Mouse (Mus musculus): Measurements from ENCODE around the gene Kank4. TPM values are rescaled to one million over a fixed set of nuclear protein-coding genes. Genes with fewer than 3 reads are reported as not detected.

Gene Kank4
- polyA plus RNA-seq, 1 experiment from 2014 or later, result 0.19 TPM

DNA sequence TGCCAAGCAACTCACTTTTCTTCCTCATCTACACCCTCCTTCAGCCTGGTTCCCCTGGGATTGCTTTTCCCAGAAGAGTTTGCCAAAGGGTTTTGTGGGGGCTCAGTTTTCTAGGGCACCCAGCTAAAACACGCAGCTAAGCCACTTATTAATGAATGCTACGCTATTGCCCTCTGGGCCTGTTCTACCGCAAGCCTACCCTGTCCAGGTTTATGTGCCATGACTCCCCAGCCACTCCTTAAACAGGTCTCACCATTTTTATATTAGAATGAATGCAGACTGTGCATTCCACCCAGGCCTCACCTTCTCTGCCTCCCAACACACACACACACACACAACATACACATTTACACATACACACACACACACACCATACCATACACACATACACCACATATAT lies 5.7 kb upstream of the Kank4 start:
- peaks cover 20% of the 10 kb centered on the region for H3K27me3 ChIP-seq
- whole genome bisulfite sequencing, result 89% methylated on average over 3 of the region's 3 CpGs
- H3K4me3 ChIP-seq, result no peak overlapping the region
- no peak overlapping the region for H3K27ac ChIP-seq
- no peak overlapping the region for H3K4me2 ChIP-seq
- no peak overlapping the region for H3K9ac ChIP-seq
- no peak for ATAC-seq
- peaks cover 2% of the 10 kb centered on the region; the same call in 1 of the 2 replicates for H3K4me1 ChIP-seq
- H3K36me3 ChIP-seq (ENCODE audit: poor library complexity, severe bottlenecking), result no peaks in the 10 kb centered on the region
- no peaks in the 10 kb centered on the region for H3K9me3 ChIP-seq (replicated peaks)

DNA sequence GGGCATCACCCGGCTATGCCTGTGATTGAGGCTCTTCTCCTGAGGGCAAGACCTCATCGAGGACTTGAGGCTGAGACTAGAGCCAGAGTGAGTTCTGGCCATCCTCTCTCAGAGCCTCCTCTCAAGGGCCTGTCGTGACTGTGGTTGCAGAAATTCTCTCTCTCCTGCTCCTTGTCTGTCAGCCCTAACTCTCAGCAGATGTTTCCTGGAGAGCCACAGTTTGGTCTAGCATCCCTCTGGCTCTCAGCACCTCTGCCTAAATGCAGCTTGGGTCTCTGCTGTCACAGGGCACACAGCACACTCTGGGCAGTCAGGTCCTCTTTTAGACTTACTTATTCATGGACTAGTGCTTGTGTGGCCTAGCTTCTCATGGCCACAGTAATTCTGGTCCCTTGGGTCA lies 5.1 kb upstream of the Kank4 start:
- no peak overlapping the region for H3K4me2 ChIP-seq
- ATAC-seq, result no peak
- H3K27ac ChIP-seq, result no peak overlapping the region
- H3K27me3 ChIP-seq, result peaks cover 25% of the 10 kb centered on the region
- no peaks in the 10 kb centered on the region for H3K9me3 ChIP-seq (replicated peaks)
- no peak overlapping the region for H3K9ac ChIP-seq
- H3K4me3 ChIP-seq, result no peak overlapping the region
- WGBS, result 76% methylated on average over 3 of the region's 3 CpGs
- no peaks in the 10 kb centered on the region for H3K36me3 ChIP-seq (ENCODE audit: poor library complexity, severe bottlenecking)
- peaks cover 6% of the 10 kb centered on the region; the same call in 1 of the 2 replicates for H3K4me1 ChIP-seq

DNA sequence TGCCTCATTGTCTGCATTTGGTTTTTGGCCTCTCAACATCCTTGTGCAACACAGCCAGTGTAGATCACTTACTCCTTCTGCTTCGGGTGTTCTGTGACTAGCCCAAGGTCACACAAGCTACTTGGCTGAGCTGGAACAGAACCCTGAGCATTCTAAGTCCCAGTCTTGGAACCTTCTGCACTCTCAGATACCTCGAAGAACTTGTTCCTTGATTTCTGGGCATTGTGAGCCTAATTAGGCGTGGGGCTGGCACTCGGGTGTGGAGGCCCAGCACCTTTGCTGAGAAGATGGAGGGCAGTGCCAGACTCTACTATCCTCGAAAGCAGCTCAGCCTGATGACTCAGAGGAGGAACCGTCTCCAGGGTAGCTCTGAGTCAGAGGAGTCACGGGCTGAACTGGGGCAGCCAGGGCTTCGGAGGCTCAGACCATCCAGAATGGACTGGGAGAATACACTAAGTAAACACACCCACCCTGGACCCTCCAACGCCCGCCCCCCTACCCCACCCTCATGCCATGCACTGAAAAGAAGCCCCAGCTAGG lies 1.9 kb upstream of the Kank4 start:
- H3K27me3 ChIP-seq, result peaks cover 55% of the 10 kb centered on the region
- H3K4me2 ChIP-seq, result no peak overlapping the region
- H3K9me3 ChIP-seq (replicated peaks), result no peaks in the 10 kb centered on the region
- H3K27ac ChIP-seq, result no peak overlapping the region
- H3K9ac ChIP-seq, result no peak overlapping the region
- WGBS, result 83% methylated on average over 10 of the region's 10 CpGs
- H3K36me3 ChIP-seq (ENCODE audit: poor library complexity, severe bottlenecking), result no peaks in the 10 kb centered on the region
- H3K4me3 ChIP-seq, result no peak overlapping the region
- no peak for ATAC-seq
- peaks cover 14% of the 10 kb centered on the region; the same call in 1 of the 2 replicates for H3K4me1 ChIP-seq

DNA sequence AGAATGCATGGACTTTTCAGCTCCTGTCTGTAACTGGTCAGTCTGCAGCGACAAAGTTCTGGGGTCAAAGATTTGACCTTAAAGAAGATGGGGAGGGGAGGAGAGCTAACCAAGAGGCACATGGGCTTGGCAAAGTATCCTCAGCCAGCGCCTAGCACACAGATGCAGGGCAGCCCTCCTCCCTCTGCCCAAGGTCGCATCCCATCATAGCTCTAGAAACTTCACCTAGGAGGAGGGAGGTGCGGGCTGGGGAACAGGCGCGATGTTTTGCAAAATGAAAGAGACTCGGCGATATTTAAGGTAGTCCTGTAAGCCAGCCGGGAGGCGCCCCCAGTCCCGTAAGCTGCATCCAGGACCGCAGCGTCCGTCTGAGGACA lies 542 bp downstream of the Kank4 start:
- Histone ChIP-seq H3K9me3 (replicated peaks) (no peaks in the 10 kb centered on the region), H3K9ac (peak overlapping the region; percentile 68), H3K36me3 (ENCODE audit: poor library complexity, severe bottlenecking) (no peaks in the 10 kb centered on the region), H3K27ac (no peak overlapping the region), H3K4me3 (peak overlapping the region; percentile 69), H3K27me3 (peaks cover 55% of the 10 kb centered on the region), H3K4me1 (peaks cover 14% of the 10 kb centered on the region; the same call in 1 of the 2 replicates), H3K4me2 (peak overlapping the region; percentile 94)
- ATAC-seq, result peak; percentile 28
- 1% methylated on average over 14 of the region's 14 CpGs for WGBS

DNA sequence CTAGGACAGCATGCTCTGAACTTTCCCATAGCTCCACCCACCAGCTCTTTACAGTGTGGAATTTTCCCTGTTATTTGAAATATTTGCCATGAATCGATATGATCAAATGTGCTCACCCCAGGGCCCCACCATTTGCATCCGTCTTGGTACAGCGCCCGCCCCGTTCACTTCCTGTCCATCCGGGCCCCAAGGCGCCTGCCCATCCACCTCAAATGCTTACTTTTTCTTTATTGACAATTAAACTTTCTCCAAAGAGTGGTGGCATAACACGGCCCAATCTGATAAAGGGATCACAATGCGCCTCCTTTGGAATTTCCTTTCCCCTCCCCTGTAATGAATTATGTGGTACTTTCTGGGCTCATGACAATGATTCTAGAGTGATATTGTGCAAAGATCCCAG lies 11.0 kb downstream of the Kank4 start:
- Histone ChIP-seq H3K4me1 (no peaks in the 10 kb centered on the region), H3K36me3 (ENCODE audit: poor library complexity, severe bottlenecking) (no peaks in the 10 kb centered on the region), H3K4me2 (no peak overlapping the region), H3K27ac (no peak overlapping the region), H3K4me3 (no peak overlapping the region), H3K9me3 (replicated peaks) (no peaks in the 10 kb centered on the region), H3K27me3 (no peaks in the 10 kb centered on the region), H3K9ac (no peak overlapping the region)
- no peak for ATAC-seq
- WGBS, result 91% methylated on average over 9 of the region's 9 CpGs

DNA sequence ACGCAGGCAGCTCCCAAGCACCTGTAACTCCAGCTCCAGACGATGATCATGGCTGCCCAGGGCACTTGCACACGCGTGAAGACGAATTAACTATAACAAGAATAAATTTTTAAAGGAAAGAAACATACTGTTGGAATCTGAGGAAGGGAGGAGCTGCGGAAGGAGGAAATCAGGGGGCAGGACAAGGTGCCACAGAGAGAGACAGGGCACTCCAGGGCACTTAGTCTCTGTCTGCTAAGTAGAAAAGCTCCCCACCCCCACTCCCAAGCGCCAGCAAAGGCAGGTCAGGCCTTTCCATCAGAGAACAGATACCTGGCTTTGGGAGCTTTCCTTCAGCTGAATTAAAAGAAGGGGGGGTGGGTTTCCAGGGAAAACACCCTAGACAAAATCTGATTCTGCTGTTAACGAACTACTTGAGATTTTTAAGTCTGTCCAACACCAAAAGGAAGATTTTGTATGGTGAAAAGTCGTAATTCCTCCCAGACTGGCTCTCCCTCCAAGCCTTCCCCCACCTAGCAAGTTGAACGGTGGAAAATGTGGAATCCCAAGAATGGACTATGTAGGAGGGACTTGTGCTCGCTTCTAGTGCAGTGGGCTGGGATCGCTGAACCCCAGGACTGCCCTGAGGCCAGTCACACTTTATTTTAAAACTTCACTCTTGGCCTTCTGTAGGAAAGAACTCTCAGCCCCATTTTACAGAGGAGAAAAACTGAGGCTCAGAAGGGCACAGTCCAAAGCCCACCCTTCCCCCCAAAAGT lies 11.9 kb downstream of the Kank4 start:
- Histone ChIP-seq H3K4me2 (no peak overlapping the region), H3K36me3 (ENCODE audit: poor library complexity, severe bottlenecking) (no peaks in the 10 kb centered on the region), H3K27ac (no peak overlapping the region), H3K27me3 (no peaks in the 10 kb centered on the region), H3K4me1 (peaks cover 8% of the 10 kb centered on the region), H3K9me3 (replicated peaks) (no peaks in the 10 kb centered on the region), H3K9ac (no peak overlapping the region), H3K4me3 (no peak overlapping the region)
- WGBS, result 68% methylated on average over 12 of the region's 12 CpGs
- ATAC-seq, result no peak

DNA sequence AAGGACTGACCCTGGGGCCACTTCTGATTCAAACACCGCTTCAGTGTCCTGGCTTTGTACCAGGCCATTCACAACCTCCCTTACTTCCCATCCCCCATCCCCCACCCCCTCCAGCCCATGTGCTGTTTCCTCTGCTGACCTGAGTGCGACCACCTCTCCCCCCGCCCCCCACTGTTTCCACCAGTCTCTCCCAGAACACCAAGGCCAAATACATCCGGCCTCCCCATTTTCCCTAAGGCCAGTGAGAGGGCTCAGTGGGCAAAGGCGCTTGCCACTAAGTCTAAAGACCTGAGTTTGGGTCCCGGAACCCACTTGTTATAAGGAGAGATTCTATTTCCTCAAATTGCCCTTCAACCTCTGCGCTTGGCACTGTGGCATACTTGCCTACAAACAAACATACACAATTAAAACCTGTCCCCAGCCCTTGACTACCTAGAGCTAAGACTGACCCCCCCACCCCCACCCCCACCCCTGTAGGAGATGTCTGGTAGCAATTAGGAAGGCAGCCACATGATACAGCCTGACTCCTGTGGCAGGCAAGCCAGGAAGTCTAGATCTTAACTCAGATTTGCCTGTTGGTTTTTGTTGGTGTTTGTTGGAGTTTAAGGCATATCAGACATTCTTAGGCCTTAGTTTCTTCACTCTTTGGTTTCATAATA lies 12.7 kb downstream of the Kank4 start:
- no peak overlapping the region for H3K4me3 ChIP-seq
- H3K4me2 ChIP-seq, result no peak overlapping the region
- no peaks in the 10 kb centered on the region for H3K9me3 ChIP-seq (replicated peaks)
- WGBS, result 77% methylated on average over 7 of the region's 7 CpGs
- no peak overlapping the region for H3K27ac ChIP-seq
- H3K27me3 ChIP-seq, result no peaks in the 10 kb centered on the region
- H3K36me3 ChIP-seq (ENCODE audit: poor library complexity, severe bottlenecking), result no peaks in the 10 kb centered on the region
- H3K4me1 ChIP-seq, result peaks cover 9% of the 10 kb centered on the region
- H3K9ac ChIP-seq, result no peak overlapping the region
- no peak for ATAC-seq

DNA sequence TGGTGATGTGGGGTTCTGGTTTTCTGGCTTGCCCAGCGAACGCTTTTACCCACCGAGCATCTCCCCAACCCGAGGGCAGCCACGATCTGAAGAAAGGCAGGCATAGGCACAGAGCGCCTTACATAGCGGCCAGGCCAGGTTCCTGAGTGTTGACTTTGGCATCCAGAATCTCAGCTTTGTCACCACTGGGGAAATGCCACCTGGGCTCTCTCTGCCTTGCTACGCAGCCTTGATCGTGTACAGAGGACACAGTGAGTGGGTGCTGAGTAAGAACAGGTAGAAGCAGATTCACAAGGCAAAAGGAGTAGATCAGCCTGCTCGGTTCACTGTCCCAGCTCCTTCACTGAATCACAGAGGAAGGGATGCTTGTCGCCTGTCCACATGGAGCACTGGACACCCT lies 15.6 kb downstream of the Kank4 start:
- 94% methylated on average over 11 of the region's 11 CpGs for WGBS
- no peak overlapping the region for H3K9ac ChIP-seq

DNA sequence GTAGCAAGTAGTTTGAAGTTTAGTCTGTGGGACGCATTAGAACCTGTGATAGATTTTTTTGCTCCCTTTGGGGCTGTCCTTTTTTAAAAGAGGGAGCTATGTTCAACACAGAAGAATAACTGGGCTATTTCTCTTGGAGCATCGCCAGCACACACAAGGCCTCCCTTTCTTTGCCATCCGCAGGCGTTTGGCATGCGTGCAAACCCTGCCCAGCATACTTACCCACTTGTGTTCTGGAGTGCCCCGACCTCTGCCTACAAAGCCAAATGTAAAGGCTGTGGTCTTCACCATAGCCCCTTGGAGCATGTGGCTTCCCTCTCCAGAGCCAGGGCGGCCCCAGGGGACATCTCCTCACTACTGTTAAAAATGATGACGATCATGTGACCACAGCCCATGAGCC lies 16.5 kb downstream of the Kank4 start:
- ATAC-seq, result no peak
- no peaks in the 10 kb centered on the region for H3K9me3 ChIP-seq (replicated peaks)
- H3K27me3 ChIP-seq, result no peaks in the 10 kb centered on the region
- no peak overlapping the region for H3K4me2 ChIP-seq
- H3K36me3 ChIP-seq (ENCODE audit: poor library complexity, severe bottlenecking), result no peaks in the 10 kb centered on the region
- H3K27ac ChIP-seq, result no peak overlapping the region
- WGBS, result 75% methylated on average over 8 of the region's 8 CpGs
- H3K4me1 ChIP-seq, result peaks cover 9% of the 10 kb centered on the region
- no peak overlapping the region for H3K4me3 ChIP-seq
- no peak overlapping the region for H3K9ac ChIP-seq

More for the DNA sequence above, 15.6 kb downstream of the Kank4 start:
- no peaks in the 10 kb centered on the region for H3K36me3 ChIP-seq (ENCODE audit: poor library complexity, severe bottlenecking)
- no peak overlapping the region for H3K4me2 ChIP-seq
- H3K27me3 ChIP-seq, result no peaks in the 10 kb centered on the region
- ATAC-seq, result no peak
- no peaks in the 10 kb centered on the region for H3K9me3 ChIP-seq (replicated peaks)
- no peak overlapping the region for H3K4me3 ChIP-seq
- no peak overlapping the region for H3K27ac ChIP-seq
- H3K4me1 ChIP-seq, result peaks cover 9% of the 10 kb centered on the region

DNA sequence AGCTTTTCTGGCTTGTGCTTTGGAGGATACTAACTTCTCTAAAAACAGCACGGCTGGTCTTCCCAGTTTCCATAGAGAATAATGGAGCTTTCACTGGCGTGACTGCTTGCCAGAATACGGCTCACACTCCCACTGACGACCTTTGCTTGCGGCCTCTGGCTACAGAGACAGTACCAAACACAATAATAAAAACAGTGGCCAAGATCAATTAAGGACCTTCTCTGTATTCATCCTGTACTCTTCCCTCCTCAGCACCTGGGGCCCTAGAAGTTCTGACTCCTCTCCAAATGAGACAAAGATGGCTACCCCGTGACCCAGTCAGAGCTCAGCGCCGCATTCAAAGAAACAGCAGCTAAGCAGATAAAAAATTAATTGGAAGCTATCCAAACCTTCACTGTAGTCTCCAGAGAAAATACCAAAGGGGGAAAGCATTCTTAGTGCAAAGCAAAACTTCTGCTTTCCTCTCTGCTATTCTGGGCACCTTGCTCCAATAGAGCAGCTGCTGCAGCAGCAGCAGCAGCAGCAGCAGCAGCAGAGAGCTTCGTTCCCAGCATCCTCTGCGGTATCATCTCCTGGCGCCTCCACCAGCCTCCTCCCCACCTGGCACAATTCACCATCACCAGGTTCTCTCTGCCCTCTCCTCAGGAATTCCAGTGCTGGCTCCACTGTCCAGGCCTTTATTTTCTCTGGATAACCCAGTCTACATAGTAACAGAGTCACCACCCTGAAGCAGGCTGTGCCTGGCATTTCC lies 20.6 kb downstream of the Kank4 start:
- Histone ChIP-seq H3K36me3 (ENCODE audit: poor library complexity, severe bottlenecking) (no peaks in the 10 kb centered on the region), H3K4me1 (peaks cover 9% of the 10 kb centered on the region), H3K4me3 (no peak overlapping the region), H3K27me3 (no peaks in the 10 kb centered on the region), H3K4me2 (no peak overlapping the region), H3K9me3 (replicated peaks) (no peaks in the 10 kb centered on the region), H3K27ac (no peak overlapping the region), H3K9ac (no peak overlapping the region)
- WGBS, result 58% methylated on average over 11 of the region's 11 CpGs
- no peak for ATAC-seq

DNA sequence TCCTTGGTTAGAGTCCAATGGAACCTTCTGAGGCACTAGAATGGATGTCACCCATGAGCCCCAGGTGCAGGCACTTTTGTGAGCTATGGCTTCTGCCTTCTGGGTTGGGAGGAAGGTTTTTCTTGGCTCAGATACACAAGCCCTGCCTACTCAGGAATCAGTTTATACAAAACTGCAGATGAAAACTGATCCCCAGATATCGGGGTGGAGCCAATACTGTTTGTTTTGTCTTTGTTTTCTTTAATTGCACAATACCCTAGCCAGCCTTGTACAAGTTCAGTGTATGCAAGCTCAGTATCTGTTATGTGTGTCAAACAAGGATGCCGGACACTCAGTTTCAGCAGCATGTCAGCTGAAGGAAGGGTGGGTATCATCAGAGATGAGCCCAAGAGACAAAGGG lies 22.1 kb downstream of the Kank4 start:
- ATAC-seq, result no peak
- Histone ChIP-seq H3K9ac (no peak overlapping the region), H3K4me3 (no peak overlapping the region), H3K27me3 (no peaks in the 10 kb centered on the region), H3K4me2 (no peak overlapping the region), H3K4me1 (peaks cover 2% of the 10 kb centered on the region; the same call in 1 of the 2 replicates), H3K27ac (no peak overlapping the region), H3K36me3 (ENCODE audit: poor library complexity, severe bottlenecking) (no peaks in the 10 kb centered on the region), H3K9me3 (replicated peaks) (no peaks in the 10 kb centered on the region)
- WGBS, result 94% methylated on average over 2 of the region's 2 CpGs

DNA sequence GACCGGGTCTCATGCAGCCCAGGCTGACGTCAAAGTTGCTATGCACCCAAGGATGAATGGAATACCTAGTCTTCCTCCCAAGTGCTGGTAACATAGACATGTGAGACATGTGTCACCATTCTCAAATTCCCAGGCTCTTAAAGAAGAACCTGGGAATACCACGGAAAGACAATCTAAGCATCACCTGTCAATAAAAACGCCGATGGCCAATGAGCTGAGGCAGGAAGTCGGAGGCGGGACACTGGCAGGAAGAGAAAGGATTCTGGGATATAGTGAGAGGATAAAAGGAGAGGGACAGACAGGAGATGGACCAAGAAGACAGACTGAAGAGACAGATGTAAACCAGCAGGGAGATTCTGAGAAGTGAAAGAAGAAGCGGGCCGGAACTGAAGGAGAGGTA lies 23.9 kb downstream of the Kank4 start:
- Histone ChIP-seq H3K4me1 (peaks cover 14% of the 10 kb centered on the region), H3K36me3 (ENCODE audit: poor library complexity, severe bottlenecking) (no peaks in the 10 kb centered on the region), H3K27me3 (no peaks in the 10 kb centered on the region), H3K27ac (no peak overlapping the region), H3K4me2 (no peak overlapping the region), H3K9me3 (replicated peaks) (no peaks in the 10 kb centered on the region), H3K9ac (no peak overlapping the region), H3K4me3 (no peak overlapping the region)
- 95% methylated on average over 9 of the region's 9 CpGs for WGBS
- no peak for ATAC-seq

All from forebrain, embryonic 13.5 days (tissue).